ENCODE assay signal across 33 mouse cellular contexts in the genomic region with DNA sequence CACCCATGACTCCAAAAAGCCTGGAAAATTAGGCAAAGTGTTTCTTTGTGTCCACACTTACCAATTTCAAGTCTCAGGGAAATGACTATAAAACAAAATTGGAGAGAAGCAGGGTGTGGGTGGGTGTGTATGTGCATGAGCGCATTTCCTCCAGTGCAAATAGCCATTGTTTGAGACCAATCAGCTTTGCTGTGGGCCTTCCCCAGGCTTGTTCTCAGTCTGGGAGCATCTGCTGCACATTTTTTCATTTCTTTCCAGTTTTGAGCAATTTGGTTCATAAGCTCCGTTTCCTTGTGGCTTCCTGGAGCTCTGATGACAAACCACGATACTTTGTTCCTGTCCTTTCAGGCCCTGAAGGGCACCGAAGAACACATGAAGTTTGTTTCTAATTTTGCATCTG. TPM values are rescaled to one million over a fixed set of nuclear protein-coding genes. Genes with fewer than 3 reads are reported as not detected.
DNase-seq lines count a peak whose midpoint lies in the region; ATAC-seq and TF ChIP-seq lines count a peak whose summit lies in the region.
"Had no signal": no experiment of that assay in that cellular context is flagged by ENCODE, and none has a peak within 500 bp of the region (broad histone marks: within the 10 kb centered on the region; RNA-seq: fewer than 3 reads in every experiment).

No protein-coding gene starts in this region.

- H3K4me1 ChIP-seq in heart, adult 2 months (ENCODE audit: control insufficient read depth, insufficient read depth, low read length): peaks cover 5% of the 10 kb centered on the region
- peaks cover 9% of the 10 kb centered on the region; the same call in 1 of the 2 replicates for H3K4me1 ChIP-seq in heart, postnatal 0 days (ENCODE audit: control insufficient read depth, insufficient read depth)

- DNase-seq in heart, adult 2 months: peak in 1 of 2 experiments; percentile 18
- DNase-seq in heart, postnatal 25 days (ENCODE audit: low spot score): no peak
- DNase-seq in retina, postnatal 1 day: peak; percentile 25
- DNase-seq in retina, embryonic 14.5 days (ENCODE audit: low spot score): no peak
- no peak for DNase-seq in heart, postnatal 0 days (ENCODE audit: low spot score)
- no peak for DNase-seq in MN1 (ENCODE audit: low spot score)
- DNase-seq in right cerebral cortex, adult 18-20 months: no peak
- DNase-seq: adrenal gland, adult 2 months; adrenal gland, postnatal 36 days; cerebellum, adult 2 months; cerebellum, postnatal 14 days; gastrocnemius, postnatal 14 days; kidney, adult 11 months; kidney, postnatal 14 days; layer of hippocampus, adult 9-11 months; liver; lung, adult 2 months; lung, postnatal 10 days; right cerebral cortex, postnatal 14 days had no signal

- intact Hi-C loops in heart, adult 2 months (cut with DNase I): no loop called here
- intact Hi-C loops in heart, postnatal 25 days (cut with DNase I): loop anchor here (10.0 kb wide), 1 partner anchor 1523 kb away; the partner anchor contains the start of gene Aktip

- TF ChIP-seq POLR2A in heart, adult 2 months (IDR thresholded peaks at IDR 0.05; ENCODE audit: insufficient read depth, low read depth, low read length): no peak

- no peaks in the 10 kb centered on the region for H3K9me3 ChIP-seq in heart, postnatal 0 days (replicated peaks; ENCODE audit: control insufficient read depth, low read length)
- H3K9me3 ChIP-seq: hindbrain, embryonic 15.5 days; neural tube, embryonic 12.5 days had no signal

- WGBS in heart, adult 2 months: 22% methylated on average over 4 of the region's 4 CpGs
- WGBS in heart, postnatal 0 days: 40% methylated on average over 4 of the region's 4 CpGs

- no peak for ATAC-seq in heart, postnatal 0 days (ENCODE audit: insufficient read depth, low read depth)
- ATAC-seq: activated CD4-positive, CD25-positive, alpha-beta regulatory T cell, adult 4 months; CD4-positive, CD25-positive, alpha-beta regulatory T cell, adult 4 months; forebrain, embryonic 16.5 days; inflammation-experienced regulatory T-cells, adult 6 months; midbrain, embryonic 16.5 days had no signal

- H3K4me3 ChIP-seq in heart, adult 2 months: no peak overlapping the region
- no peak overlapping the region for H3K4me3 ChIP-seq in heart, postnatal 0 days (ENCODE audit: low read depth, low read length)
- H3K4me3 ChIP-seq: hindbrain, embryonic 15.5 days; neural tube, embryonic 12.5 days had no signal

- H3K27me3 ChIP-seq in heart, adult 2 months (ENCODE audit: control insufficient read depth, insufficient read depth, low read length): no peaks in the 10 kb centered on the region
- H3K27me3 ChIP-seq in heart, postnatal 0 days (ENCODE audit: control insufficient read depth, insufficient read depth, low read length): peaks cover 4% of the 10 kb centered on the region; the same call in 1 of the 2 replicates
- H3K27me3 ChIP-seq: neural tube, embryonic 12.5 days had no signal

- H3K4me2 ChIP-seq in heart, postnatal 0 days (ENCODE audit: low read depth, low read length): no peak overlapping the region
- H3K4me2 ChIP-seq: hindbrain, embryonic 15.5 days; neural tube, embryonic 12.5 days had no signal

- no peak overlapping the region for H3K9ac ChIP-seq in heart, adult 2 months (ENCODE audit: low read depth, low read length)
- no peak overlapping the region for H3K9ac ChIP-seq in heart, postnatal 0 days (replicated peaks; ENCODE audit: low read depth, low read length)
- H3K9ac ChIP-seq: hindbrain, embryonic 15.5 days; liver, embryonic 14.5 days; neural tube, embryonic 12.5 days had no signal

- H3K79me2 ChIP-seq in heart, adult 2 months (replicated peaks; ENCODE audit: control insufficient read depth, insufficient read depth, low read length): no peaks in the 10 kb centered on the region

- no peak for TF ChIP-seq CTCF in heart, adult 2 months (IDR thresholded peaks at IDR 0.05)
- no peak for TF ChIP-seq CTCF in heart, postnatal 0 days (IDR thresholded peaks at IDR 0.05; ENCODE audit: low read depth)

- peak overlapping the region; percentile 64 for H3K27ac ChIP-seq in heart, adult 2 months
- peak overlapping the region; percentile 59; the same call in 1 of the 2 replicates for H3K27ac ChIP-seq in heart, postnatal 0 days (ENCODE audit: low read depth)
- H3K27ac ChIP-seq: hindbrain, embryonic 15.5 days; liver, embryonic 14.5 days; macrophage; neural tube, embryonic 12.5 days had no signal

- TF ChIP-seq EP300 in heart, adult 2 months (IDR thresholded peaks at IDR 0.05; ENCODE audit: insufficient read depth, low read depth, low read length): no peak
- TF ChIP-seq EP300 in heart, postnatal 0 days (IDR thresholded peaks at IDR 0.05; ENCODE audit: low read depth): no peak

- H3K36me3 ChIP-seq in heart, adult 2 months (ENCODE audit: control insufficient read depth, insufficient read depth, low read length): peaks cover 5% of the 10 kb centered on the region
- no peaks in the 10 kb centered on the region for H3K36me3 ChIP-seq in heart, postnatal 0 days (replicated peaks; ENCODE audit: control insufficient read depth, insufficient read depth, low read length)
- H3K36me3 ChIP-seq: hindbrain, embryonic 15.5 days; neural tube, embryonic 12.5 days had no signal

RNA-seq across cellular contexts. Expression of gene Irx6, which starts 43.3 kb away (rescaled TPM):
- not detected for total RNA-seq in heart, adult 2 months (2021)
- 0.04 TPM in 1 of 2 replicates, not detected in the other for polyA plus RNA-seq in heart, adult 2 months (2012; rRNA removed)
- not detected for total RNA-seq in heart, postnatal 25 days (2021)
- not detected in 2 replicates for total RNA-seq in heart, postnatal 0 days (2014; rRNA removed; ENCODE audit: low replicate concordance)
- polyA plus RNA-seq in heart, postnatal 0 days (2015; fragmentation: Nextera tagmentation; extraction: Ambion mirVana): 0.07 and 0.08 TPM in 2 replicates
- total RNA-seq: adrenal gland, adult 2 months; adrenal gland, postnatal 36 days; gastrocnemius, postnatal 14 days; granulocyte monocyte progenitor cell, adult 5-6 weeks; hematopoietic stem cell, adult 5-6 weeks had no signal
- polyA plus RNA-seq: activated CD4-positive, CD25-positive, alpha-beta regulatory T cell, adult 4 months; adrenal gland, adult 2 months; CD4-positive, CD25-positive, alpha-beta regulatory T cell, adult 4 months; inflammation-experienced regulatory T-cells, adult 6 months; kidney, embryonic 14.5 days; lung, adult 2 months; macrophage; small intestine, adult 2 months; stomach, embryonic 14.5 days had no signal
